Mouse (Mus musculus): ENCODE data around the gene Tph2. TPM values are rescaled to one million over a fixed set of nuclear protein-coding genes. Genes with fewer than 3 reads are reported as not detected.

Tph2 gene
- polyA plus RNA-seq, 1 experiment = 0.50 TPM

Other genes starting within 250 kb of the Tph2 start
- 25.5 and 27.3 TPM in 2 replicates for gene Tbc1d15, start 66.4 kb upstream of the Tph2 start, polyA plus RNA-seq (2012; rRNA removed)
- gene Rab21, start 130.6 kb upstream of the Tph2 start, polyA plus RNA-seq (2012; rRNA removed) = 43.9 and 45.1 TPM in 2 replicates
- 32.6 and 33.4 TPM in 2 replicates for gene Tmem19, start 177.5 kb upstream of the Tph2 start, polyA plus RNA-seq (2012; rRNA removed)
- gene Thap2, start 199.4 kb upstream of the Tph2 start, polyA plus RNA-seq (2012; rRNA removed) = 13.9 and 14.1 TPM in 2 replicates
- gene Zfc3h1, start 199.9 kb upstream of the Tph2 start, polyA plus RNA-seq (2012; rRNA removed) = 109 and 118 TPM in 2 replicates